Mouse (Mus musculus) cerebellum, adult 2 months (tissue): Measurements from ENCODE around the gene March10. TPM values are rescaled to one million over a fixed set of nuclear protein-coding genes. Genes with fewer than 3 reads are reported as not detected.

Experiments
- DNase-seq, 2 experiments: peaks; one replicate each; pipeline ENCODE4 v3.0.0; 2021
- H3K27ac ChIP-seq: fragments of 200-500 bp; 2 replicates; pipeline ENCODE4 v1.5.1; 2012; ENCODE audit warnings: low read length, control low read depth, inconsistent platforms; ENCODE audit not compliant: insufficient read depth
- H3K27me3 ChIP-seq: fragments of 200-500 bp; 2 replicates; pipeline ENCODE4 v1.6.1; 2012; ENCODE audit warnings: inconsistent platforms, mild to moderate bottlenecking, low read length, moderate library complexity; ENCODE audit not compliant: control insufficient read depth, insufficient read depth
- H3K4me1 ChIP-seq: fragments of 200-500 bp; 2 replicates; pipeline ENCODE4 v1.6.1; 2011; ENCODE audit warnings: low read length; ENCODE audit not compliant: control insufficient read depth, insufficient read depth
- H3K4me3 ChIP-seq: fragments of 200-500 bp; replicated peaks from 2 replicates; pipeline ENCODE3; 2011; ENCODE audit warnings: mild to moderate bottlenecking, low read depth, low read length, control low read depth; ENCODE audit not compliant: insufficient read depth
- CTCF ChIP-seq: fragments of 200-500 bp; IDR thresholded peaks from 2 replicates; pipeline ENCODE4 v1.5.1; 2011; ENCODE audit warnings: low read depth, mild to moderate bottlenecking, control low read depth, low read length, moderate library complexity, borderline replicate concordance; ENCODE audit not compliant: insufficient read depth
- POLR2A ChIP-seq: fragments of 200-500 bp; IDR thresholded peaks from 2 replicates; pipeline ENCODE4 v1.6.1; 2011; ENCODE audit warnings: low read length, control low read depth, borderline replicate concordance; ENCODE audit not compliant: insufficient read depth
- WGBS: fragments of 180-500 bp; shearing (Covaris S2); methylation state at CpG from one replicate; pipeline ENCODE4 v1.1.7; 2018; 5-methylcytosine and 5-hydroxymethylcytosine counted together
- polyA plus RNA-seq: library from polyadenylated mRNA; depleted of rRNA; stranded (reverse); fragments of >200 nt; gene quantifications from 2 replicates; pipeline ENCODE4 v1.2.3, GENCODE M21; 2012

The March10 gene
- polyA plus RNA-seq, 1 experiment: 0.39 TPM

- H3K4me3 ChIP-seq: no peak overlapping the region
- WGBS: 91% methylated on average over 4 of the region's 4 CpGs
- no peak for DNase-seq
- no peak overlapping the region for H3K27ac ChIP-seq
- H3K27me3 ChIP-seq: no peaks in the 10 kb centered on the region
- H3K4me1 ChIP-seq: no peaks in the 10 kb centered on the region
- TF ChIP-seq POLR2A: no peak
- no peak for TF ChIP-seq CTCF
Measured at GRCm38 (mm10) chr11:105470896-105471295, 14.4 kb upstream of the March10 start.

DNA sequence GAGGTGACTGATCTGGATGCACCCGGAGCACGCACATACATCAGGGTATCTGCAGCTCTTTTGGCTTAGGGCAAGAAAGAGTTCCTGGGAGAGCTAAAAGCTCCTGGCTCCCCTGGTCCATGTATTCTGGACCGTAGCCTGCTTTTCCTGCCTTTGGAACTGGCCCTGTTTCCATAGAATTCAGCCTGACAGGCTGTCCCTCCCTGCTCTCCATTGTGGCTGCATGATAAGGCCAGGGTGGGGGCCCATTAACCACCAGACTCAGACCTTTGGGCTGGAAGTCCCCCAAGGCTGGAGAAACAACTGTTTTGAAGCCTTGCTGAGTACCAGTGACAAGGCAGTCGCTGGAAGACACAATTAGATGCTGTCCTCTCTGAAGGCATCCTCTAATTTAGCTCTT is 13.0 kb upstream of the March10 start:
- DNase-seq: no peak
- 72% methylated on average over 4 of the region's 4 CpGs for WGBS
- Histone ChIP-seq H3K27ac (no peak overlapping the region), H3K4me1 (no peaks in the 10 kb centered on the region), H3K4me3 (no peak overlapping the region), H3K27me3 (no peaks in the 10 kb centered on the region)
- no peak for TF ChIP-seq POLR2A
- TF ChIP-seq CTCF: no peak

- Histone ChIP-seq H3K27me3 (no peaks in the 10 kb centered on the region), H3K4me3 (no peak overlapping the region), H3K27ac (no peak overlapping the region), H3K4me1 (no peaks in the 10 kb centered on the region)
- WGBS: 69% methylated on average over 8 of the region's 8 CpGs
- TF ChIP-seq CTCF (no peak), POLR2A (no peak)
- DNase-seq: no peak
Measured at GRCm38 (mm10) chr11:105469091-105469507, 12.6 kb upstream of the March10 start.

GRCm38 (mm10) chr11:105468436-105468835 is 11.9 kb upstream of the March10 start:
- no peak overlapping the region for H3K4me3 ChIP-seq
- H3K27ac ChIP-seq: no peak overlapping the region
- DNase-seq: no peak
- WGBS: 89% methylated on average over 5 of the region's 5 CpGs
- TF ChIP-seq CTCF (no peak), POLR2A (no peak)
- no peaks in the 10 kb centered on the region for H3K4me1 ChIP-seq
- no peaks in the 10 kb centered on the region for H3K27me3 ChIP-seq

DNA sequence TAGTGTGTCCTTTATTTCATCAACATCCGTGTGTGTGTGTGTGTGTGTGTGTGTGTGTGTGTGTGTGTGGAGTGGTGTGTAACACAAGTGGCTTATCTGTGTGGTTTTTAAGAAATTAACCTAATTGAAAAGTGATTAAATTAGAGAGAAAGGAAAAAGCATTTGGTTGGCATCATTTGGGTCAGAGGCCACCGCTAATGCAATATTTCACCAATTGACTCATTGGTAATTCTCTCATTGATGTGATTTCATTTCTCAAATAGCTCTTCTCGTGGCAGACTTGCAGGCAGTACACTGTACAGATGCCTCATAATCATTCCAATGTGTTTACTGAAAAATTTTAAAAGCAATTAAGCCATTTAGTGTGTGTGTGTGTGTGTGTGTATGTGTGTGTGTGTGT is 11.3 kb upstream of the March10 start:
- WGBS: 96% methylated on average over 3 of the region's 3 CpGs
- H3K27ac ChIP-seq: no peak overlapping the region
- no peak overlapping the region for H3K4me3 ChIP-seq
- H3K4me1 ChIP-seq: no peaks in the 10 kb centered on the region
- H3K27me3 ChIP-seq: no peaks in the 10 kb centered on the region; the same call in 1 of the 2 replicates
- DNase-seq: no peak
- TF ChIP-seq CTCF (no peak), POLR2A (no peak)

DNA sequence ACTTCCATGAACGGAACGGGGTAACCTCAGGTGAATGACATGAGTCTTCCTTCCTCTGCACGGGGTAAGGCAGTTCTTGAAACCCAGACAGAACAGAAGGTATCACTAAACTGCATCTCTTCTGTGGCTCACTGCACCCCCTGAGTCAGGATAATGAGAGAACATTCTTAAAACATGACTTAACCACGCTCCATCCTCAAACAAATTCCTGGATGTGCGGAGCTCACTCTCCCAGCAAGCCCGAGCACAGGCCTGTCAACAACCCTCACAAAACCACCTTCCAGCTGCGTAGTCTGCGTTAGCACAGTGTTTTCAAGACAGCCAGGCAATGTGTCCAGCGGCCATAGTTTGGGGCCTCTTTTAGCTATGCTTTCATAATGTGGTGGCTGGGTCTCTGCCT is 10.7 kb upstream of the March10 start:
- DNase-seq: no peak
- WGBS: 73% methylated on average over 9 of the region's 9 CpGs
- Histone ChIP-seq H3K4me1 (no peaks in the 10 kb centered on the region), H3K27me3 (no peaks in the 10 kb centered on the region; the same call in 1 of the 2 replicates), H3K27ac (no peak overlapping the region), H3K4me3 (no peak overlapping the region)
- TF ChIP-seq CTCF (no peak), POLR2A (no peak)

DNA sequence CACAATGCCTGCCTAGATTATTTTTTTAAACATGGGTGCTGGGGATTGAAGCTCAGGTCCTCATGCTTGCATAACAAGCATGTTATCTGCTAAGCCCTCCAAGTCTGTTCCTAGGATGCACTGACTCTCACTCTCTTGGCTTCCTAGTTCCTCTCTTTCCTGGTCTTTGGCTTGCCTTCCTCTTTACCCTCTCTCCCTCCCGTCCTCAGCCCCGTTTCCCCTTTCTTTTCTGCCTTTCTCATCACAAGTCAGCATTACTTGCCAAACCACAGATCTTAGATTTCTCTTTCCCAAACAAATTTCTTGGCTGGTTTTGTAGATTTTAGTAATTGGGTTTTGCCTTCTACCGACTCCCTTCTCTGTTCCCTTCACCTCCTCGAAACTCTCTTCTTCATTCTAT is 10.2 kb upstream of the March10 start:
- Histone ChIP-seq H3K27ac (no peak overlapping the region), H3K4me3 (no peak overlapping the region), H3K27me3 (no peaks in the 10 kb centered on the region; the same call in 1 of the 2 replicates), H3K4me1 (no peaks in the 10 kb centered on the region)
- WGBS: 67% methylated on average over 4 of the region's 4 CpGs
- DNase-seq: no peak
- TF ChIP-seq POLR2A: no peak
- TF ChIP-seq CTCF: no peak

DNA sequence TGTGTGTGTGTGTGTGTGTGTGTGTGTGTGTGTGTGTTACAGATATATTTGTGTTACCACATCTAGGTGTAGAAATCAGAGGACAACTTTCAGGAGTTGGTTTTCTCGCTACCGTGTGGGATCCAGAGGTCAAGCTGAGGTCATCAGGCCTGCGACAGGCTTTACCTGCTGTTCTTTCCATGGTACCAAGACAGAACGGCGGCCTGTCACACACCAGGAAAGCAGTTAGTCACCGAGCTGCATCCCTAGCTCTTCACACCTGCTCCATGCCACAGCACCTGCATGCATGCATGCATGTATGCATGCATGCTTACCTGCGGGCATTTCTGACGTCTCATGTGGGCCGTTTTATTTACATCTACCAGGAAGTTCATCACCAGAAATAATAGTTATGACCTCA is 9.0 kb upstream of the March10 start:
- no peak for TF ChIP-seq CTCF
- Histone ChIP-seq H3K4me1 (no peaks in the 10 kb centered on the region), H3K27ac (no peak overlapping the region), H3K27me3 (no peaks in the 10 kb centered on the region; the same call in 1 of the 2 replicates), H3K4me3 (no peak overlapping the region)
- WGBS: 89% methylated on average over 9 of the region's 9 CpGs
- DNase-seq: no peak
